Mouse (Mus musculus): ENCODE results near the gene Chn1. TPM values are rescaled to one million over a fixed set of nuclear protein-coding genes. Genes with fewer than 3 reads are reported as not detected.

Chn1 gene
- polyA plus RNA-seq, 1 experiment from 2014 or later: 24.2 TPM

DNA sequence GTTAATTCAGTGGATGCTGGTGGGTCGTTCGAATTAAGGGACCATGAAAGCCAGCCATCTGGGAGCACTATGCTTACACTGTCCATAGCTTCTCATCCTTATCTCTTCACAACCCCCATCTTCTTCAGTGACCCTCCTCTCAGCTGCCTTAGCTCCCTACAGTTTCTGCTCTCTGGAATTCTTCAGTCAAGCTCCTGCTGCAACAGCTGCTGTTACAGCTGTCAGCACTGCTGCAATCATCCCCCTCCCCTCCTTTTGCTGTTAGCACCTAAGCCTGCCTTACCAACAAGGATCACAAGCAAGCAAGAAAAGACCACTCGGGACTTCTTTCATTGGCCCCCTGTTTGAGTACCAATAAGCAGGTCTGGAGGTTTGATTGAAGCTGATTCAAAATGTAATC is 50.2 kb downstream of the Chn1 start:
- Histone ChIP-seq H3K9me3 (ENCODE audit: control insufficient read depth, low read depth, low read length) (no peaks in the 10 kb centered on the region), H3K9ac (replicated peaks; ENCODE audit: low read depth, low read length) (no peak overlapping the region), H3K4me3 (ENCODE audit: low read depth, low read length) (no peak overlapping the region), H3K36me3 (ENCODE audit: control insufficient read depth, insufficient read depth, low read length) (no peaks in the 10 kb centered on the region), H3K4me1 (ENCODE audit: control insufficient read depth, insufficient read depth, low read length) (peaks cover 12% of the 10 kb centered on the region; the same call in 1 of the 2 replicates), H3K27me3 (ENCODE audit: control insufficient read depth, insufficient read depth, low read length) (no peaks in the 10 kb centered on the region), H3K27ac (ENCODE audit: low read length) (no peak overlapping the region), H3K4me2 (replicated peaks; ENCODE audit: low read depth, low read length) (no peak overlapping the region)
- 47% methylated on average over 3 of the region's 3 CpGs for WGBS
- no peak for ATAC-seq (ENCODE audit: insufficient number of reproducible peaks, insufficient read depth, low FRiP score, low read depth)

DNA sequence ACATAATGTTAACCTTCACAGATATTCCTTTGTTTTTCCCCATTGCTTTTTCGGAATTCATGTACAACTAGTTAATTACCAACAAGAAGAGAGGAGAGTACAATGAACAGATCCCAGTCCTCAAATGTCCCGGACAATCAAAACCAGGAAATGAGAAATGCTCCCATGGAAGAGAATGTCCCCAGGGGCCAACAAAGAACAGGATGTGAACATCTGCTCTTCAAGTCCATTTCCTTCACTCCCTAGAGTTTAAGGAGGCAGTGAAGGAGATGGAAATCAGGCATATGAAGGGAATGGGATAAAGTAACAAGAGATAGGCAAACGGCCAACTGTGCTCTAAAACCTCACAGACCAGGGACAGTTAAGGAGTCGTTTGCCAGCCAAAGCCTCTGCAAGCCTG is 53.3 kb downstream of the Chn1 start:
- no peak for ATAC-seq (ENCODE audit: insufficient number of reproducible peaks, insufficient read depth, low FRiP score, low read depth)
- Histone ChIP-seq H3K27me3 (ENCODE audit: control insufficient read depth, insufficient read depth, low read length) (no peaks in the 10 kb centered on the region), H3K4me3 (ENCODE audit: low read depth, low read length) (no peak overlapping the region), H3K4me1 (ENCODE audit: control insufficient read depth, insufficient read depth, low read length) (peaks cover 12% of the 10 kb centered on the region; the same call in 1 of the 2 replicates), H3K4me2 (replicated peaks; ENCODE audit: low read depth, low read length) (no peak overlapping the region), H3K27ac (ENCODE audit: low read length) (peak overlapping the region; percentile 62), H3K9me3 (ENCODE audit: control insufficient read depth, low read depth, low read length) (no peaks in the 10 kb centered on the region), H3K36me3 (ENCODE audit: control insufficient read depth, insufficient read depth, low read length) (no peaks in the 10 kb centered on the region), H3K9ac (replicated peaks; ENCODE audit: low read depth, low read length) (no peak overlapping the region)
- WGBS: 41% methylated on average over 4 of the region's 4 CpGs

DNA sequence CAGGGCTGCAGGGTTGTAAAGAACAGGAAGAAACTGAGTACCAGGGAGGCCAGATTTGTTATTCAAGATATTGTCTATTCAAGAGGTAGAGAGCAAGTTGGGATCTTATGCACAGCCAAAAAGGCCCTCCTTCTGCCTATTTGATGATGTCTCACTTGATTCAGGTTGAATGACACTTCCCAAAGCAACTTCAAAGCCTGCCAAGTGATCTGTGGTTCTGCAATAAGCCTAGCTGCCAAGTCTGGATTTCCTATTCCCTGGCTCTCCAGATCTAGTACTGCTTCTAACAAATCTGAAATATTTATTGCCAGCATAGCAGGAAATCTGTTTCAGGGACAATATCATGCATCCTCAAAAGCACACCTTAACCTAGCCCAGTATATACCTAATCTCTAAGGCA is 62.7 kb downstream of the Chn1 start:
- H3K27ac ChIP-seq (ENCODE audit: low read length): no peak overlapping the region
- no peak for ATAC-seq (ENCODE audit: insufficient number of reproducible peaks, insufficient read depth, low FRiP score, low read depth)
- H3K4me3 ChIP-seq (ENCODE audit: low read depth, low read length): no peak overlapping the region
- no peaks in the 10 kb centered on the region for H3K4me1 ChIP-seq (ENCODE audit: control insufficient read depth, insufficient read depth, low read length)
- no peaks in the 10 kb centered on the region for H3K27me3 ChIP-seq (ENCODE audit: control insufficient read depth, insufficient read depth, low read length)
- no peak overlapping the region for H3K9ac ChIP-seq (replicated peaks; ENCODE audit: low read depth, low read length)
- no peaks in the 10 kb centered on the region for H3K36me3 ChIP-seq (ENCODE audit: control insufficient read depth, insufficient read depth, low read length)
- no peaks in the 10 kb centered on the region for H3K9me3 ChIP-seq (ENCODE audit: control insufficient read depth, low read depth, low read length)
- H3K4me2 ChIP-seq (replicated peaks; ENCODE audit: low read depth, low read length): no peak overlapping the region

DNA sequence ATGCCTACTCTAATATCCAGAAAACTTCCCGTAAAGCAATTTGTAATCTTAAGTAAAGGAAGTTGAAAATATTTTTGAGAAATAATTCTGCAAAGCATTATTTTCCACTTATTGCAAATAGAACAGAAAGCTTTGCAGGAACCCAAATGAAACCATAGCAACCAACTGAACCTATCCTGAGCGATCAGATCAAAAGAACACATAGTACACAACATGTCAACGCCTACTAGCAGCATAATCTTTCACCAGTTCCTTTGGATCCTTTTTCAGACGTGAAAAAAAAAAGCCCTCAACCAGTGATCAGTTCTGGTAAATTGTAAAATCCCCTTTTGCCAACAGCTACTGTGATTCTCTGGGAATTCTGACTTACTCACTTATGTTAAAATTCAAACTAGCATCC is 82.1 kb downstream of the Chn1 start:
- Histone ChIP-seq H3K4me1 (ENCODE audit: control insufficient read depth, insufficient read depth, low read length) (no peaks in the 10 kb centered on the region), H3K27me3 (ENCODE audit: control insufficient read depth, insufficient read depth, low read length) (no peaks in the 10 kb centered on the region), H3K9me3 (ENCODE audit: control insufficient read depth, low read depth, low read length) (no peaks in the 10 kb centered on the region), H3K9ac (replicated peaks; ENCODE audit: low read depth, low read length) (no peak overlapping the region), H3K4me2 (replicated peaks; ENCODE audit: low read depth, low read length) (no peak overlapping the region), H3K36me3 (ENCODE audit: control insufficient read depth, insufficient read depth, low read length) (no peaks in the 10 kb centered on the region), H3K4me3 (ENCODE audit: low read depth, low read length) (no peak overlapping the region), H3K27ac (ENCODE audit: low read length) (no peak overlapping the region)
- 52% methylated on average over 4 of the region's 4 CpGs for WGBS
- no peak for ATAC-seq (ENCODE audit: insufficient number of reproducible peaks, insufficient read depth, low FRiP score, low read depth)

DNA sequence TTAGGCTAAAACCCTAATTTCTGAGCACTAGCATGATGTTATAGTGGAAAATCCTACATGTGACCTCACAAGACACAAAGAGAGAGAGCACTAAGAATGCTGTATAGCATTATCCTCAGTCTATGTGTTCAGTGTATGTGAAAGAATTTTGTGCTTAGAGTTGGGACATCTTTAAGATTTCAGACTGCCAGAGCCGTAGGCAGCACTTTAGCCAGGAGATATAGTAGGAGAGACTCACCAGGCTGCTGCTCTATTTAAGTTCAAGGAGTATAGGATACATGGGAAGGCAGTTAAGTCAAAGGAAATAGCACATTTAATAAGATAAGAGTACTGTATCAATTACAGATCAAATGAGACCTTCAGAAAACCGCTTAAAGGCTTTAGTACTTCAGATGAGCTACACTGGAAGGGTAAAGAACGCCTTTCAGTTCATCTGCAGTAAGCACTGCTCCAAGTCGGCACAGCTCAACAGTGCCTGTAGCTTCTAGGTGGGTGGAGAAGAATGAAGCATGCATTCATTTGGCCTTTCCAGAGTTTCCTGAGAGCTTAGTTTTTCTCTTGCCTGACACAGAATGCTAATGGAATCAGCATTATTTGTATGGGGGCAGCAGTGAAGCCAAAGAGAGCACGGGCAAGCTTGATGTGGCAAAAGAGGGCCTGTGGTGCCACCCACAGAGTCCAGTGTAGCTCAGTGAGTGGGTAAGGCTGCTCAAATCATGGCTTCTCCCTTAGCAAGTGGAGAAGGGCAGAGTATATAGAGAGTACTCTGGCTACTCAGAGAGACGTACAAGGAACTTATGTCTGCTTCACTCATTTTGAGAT is 84.2 kb downstream of the Chn1 start:
- no peak for ATAC-seq (ENCODE audit: insufficient number of reproducible peaks, insufficient read depth, low FRiP score, low read depth)
- Histone ChIP-seq H3K27me3 (ENCODE audit: control insufficient read depth, insufficient read depth, low read length) (no peaks in the 10 kb centered on the region), H3K9ac (replicated peaks; ENCODE audit: low read depth, low read length) (no peak overlapping the region), H3K4me3 (ENCODE audit: low read depth, low read length) (no peak overlapping the region), H3K27ac (ENCODE audit: low read length) (no peak overlapping the region), H3K9me3 (ENCODE audit: control insufficient read depth, low read depth, low read length) (no peaks in the 10 kb centered on the region), H3K4me1 (ENCODE audit: control insufficient read depth, insufficient read depth, low read length) (no peaks in the 10 kb centered on the region), H3K36me3 (ENCODE audit: control insufficient read depth, insufficient read depth, low read length) (no peaks in the 10 kb centered on the region), H3K4me2 (replicated peaks; ENCODE audit: low read depth, low read length) (no peak overlapping the region)
- 87% methylated on average over 6 of the region's 6 CpGs for WGBS

DNA sequence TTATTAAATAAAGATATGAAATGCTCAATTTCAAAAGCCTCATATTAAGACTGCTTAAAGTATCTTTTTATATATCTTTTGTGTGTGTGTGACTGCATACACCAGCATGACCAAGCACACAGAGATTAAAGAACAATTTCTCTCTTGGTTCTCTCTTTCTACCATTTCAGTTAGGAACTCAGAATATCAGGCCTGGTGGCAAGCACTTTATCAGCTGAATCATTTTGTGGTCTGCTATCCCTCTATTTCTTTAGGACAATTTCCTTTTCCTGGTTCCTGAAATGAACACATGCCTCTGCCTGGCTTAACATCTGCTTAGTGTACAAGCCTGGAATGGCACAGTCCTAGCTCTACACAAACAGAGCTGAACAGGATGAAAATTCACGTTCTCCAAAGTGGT is 92.6 kb downstream of the Chn1 start:
- Histone ChIP-seq H3K4me2 (replicated peaks; ENCODE audit: low read depth, low read length) (no peak overlapping the region), H3K9ac (replicated peaks; ENCODE audit: low read depth, low read length) (no peak overlapping the region), H3K27me3 (ENCODE audit: control insufficient read depth, insufficient read depth, low read length) (no peaks in the 10 kb centered on the region), H3K4me3 (ENCODE audit: low read depth, low read length) (no peak overlapping the region), H3K27ac (ENCODE audit: low read length) (no peak overlapping the region), H3K36me3 (ENCODE audit: control insufficient read depth, insufficient read depth, low read length) (no peaks in the 10 kb centered on the region), H3K4me1 (ENCODE audit: control insufficient read depth, insufficient read depth, low read length) (no peaks in the 10 kb centered on the region), H3K9me3 (ENCODE audit: control insufficient read depth, low read depth, low read length) (no peaks in the 10 kb centered on the region)
- WGBS: 22% methylated on average over 1 of the region's 1 CpGs
- ATAC-seq (ENCODE audit: insufficient number of reproducible peaks, insufficient read depth, low FRiP score, low read depth): no peak

DNA sequence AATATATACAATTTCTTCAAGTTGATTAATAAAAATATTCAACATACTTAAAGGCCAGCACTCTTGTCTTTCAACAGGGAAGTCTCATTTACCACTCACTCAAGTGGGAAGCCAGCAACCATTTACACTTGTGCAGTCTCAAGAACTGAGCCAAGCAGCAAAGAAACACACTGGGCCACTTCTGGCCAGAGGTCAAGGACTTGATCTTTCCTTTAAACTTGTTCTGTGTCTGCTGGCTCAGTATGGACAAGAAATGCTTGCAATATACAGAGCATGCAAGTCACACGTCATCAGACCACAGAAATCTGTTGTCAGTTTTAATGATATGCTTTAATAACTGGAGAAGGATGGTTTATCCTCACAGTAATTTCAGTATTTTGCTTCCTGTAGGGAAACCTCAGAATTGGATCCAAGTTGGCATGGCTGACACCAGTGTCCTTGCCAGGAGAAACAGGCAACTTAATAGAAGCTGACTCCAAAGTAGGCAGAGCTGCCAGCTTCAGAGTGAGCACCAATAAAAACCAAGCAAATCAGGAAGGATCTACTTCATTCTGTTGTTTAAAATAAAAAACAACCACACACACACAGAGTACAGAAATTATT is 94.6 kb downstream of the Chn1 start:
- WGBS: 86% methylated on average over 1 of the region's 1 CpGs
- no peak for ATAC-seq (ENCODE audit: insufficient number of reproducible peaks, insufficient read depth, low FRiP score, low read depth)
- no peak overlapping the region for H3K4me2 ChIP-seq (replicated peaks; ENCODE audit: low read depth, low read length)

DNA sequence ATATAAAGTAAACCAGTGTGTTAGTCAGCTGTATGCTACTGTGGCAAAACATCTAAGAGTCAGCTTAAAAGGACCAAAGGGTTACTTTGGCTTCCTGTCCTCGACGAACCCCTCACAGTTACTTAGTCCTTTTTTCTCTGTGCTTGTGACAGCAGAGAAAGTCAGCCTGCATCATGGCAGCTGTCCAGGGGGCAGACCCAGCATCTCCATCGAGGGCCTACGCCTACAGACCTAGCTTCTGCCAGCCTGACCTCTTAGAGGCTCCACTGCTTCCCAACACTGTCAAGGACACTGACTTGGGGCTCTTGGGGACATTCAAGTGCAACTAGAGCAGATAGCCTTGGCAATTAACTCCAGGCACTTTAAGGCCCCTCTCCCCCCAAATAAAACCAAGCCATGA is 106.5 kb downstream of the Chn1 start:
- no peaks in the 10 kb centered on the region for H3K4me1 ChIP-seq (ENCODE audit: control insufficient read depth, insufficient read depth, low read length)
- H3K27me3 ChIP-seq (ENCODE audit: control insufficient read depth, insufficient read depth, low read length): no peaks in the 10 kb centered on the region
- H3K4me2 ChIP-seq (replicated peaks; ENCODE audit: low read depth, low read length): no peak overlapping the region
- H3K9ac ChIP-seq (replicated peaks; ENCODE audit: low read depth, low read length): no peak overlapping the region
- H3K9me3 ChIP-seq (ENCODE audit: control insufficient read depth, low read depth, low read length): no peaks in the 10 kb centered on the region
- 57% methylated on average over 4 of the region's 4 CpGs for WGBS
- no peaks in the 10 kb centered on the region for H3K36me3 ChIP-seq (ENCODE audit: control insufficient read depth, insufficient read depth, low read length)
- H3K4me3 ChIP-seq (ENCODE audit: low read depth, low read length): no peak overlapping the region
- no peak overlapping the region for H3K27ac ChIP-seq (ENCODE audit: low read length)
- no peak for ATAC-seq (ENCODE audit: insufficient number of reproducible peaks, insufficient read depth, low FRiP score, low read depth)

More for the DNA sequence above, 94.6 kb downstream of the Chn1 start:
- Histone ChIP-seq H3K27me3 (ENCODE audit: control insufficient read depth, insufficient read depth, low read length) (no peaks in the 10 kb centered on the region), H3K4me1 (ENCODE audit: control insufficient read depth, insufficient read depth, low read length) (no peaks in the 10 kb centered on the region), H3K27ac (ENCODE audit: low read length) (no peak overlapping the region), H3K9me3 (ENCODE audit: control insufficient read depth, low read depth, low read length) (no peaks in the 10 kb centered on the region), H3K9ac (replicated peaks; ENCODE audit: low read depth, low read length) (no peak overlapping the region), H3K4me3 (ENCODE audit: low read depth, low read length) (no peak overlapping the region), H3K36me3 (ENCODE audit: control insufficient read depth, insufficient read depth, low read length) (no peaks in the 10 kb centered on the region)

Measured in stomach, embryonic 14.5 days (tissue).